Mouse (Mus musculus): Measurements from ENCODE around the gene Ric1. TPM values are rescaled to one million over a fixed set of nuclear protein-coding genes. Genes with fewer than 3 reads are reported as not detected.

The Ric1 gene
- total and polyA plus RNA-seq, 3 experiments = 9.2 to 20.6 (median 16.9) TPM

GRCm38 (mm10) chr19:29509857-29510256 lies 12.2 kb upstream of the Ric1 start:
- Histone ChIP-seq H3K4me1 (ENCODE audit: control insufficient read depth, insufficient read depth, low read length) (peaks cover 10% of the 10 kb centered on the region), H3K36me3 (ENCODE audit: control insufficient read depth, insufficient read depth, low read length) (no peaks in the 10 kb centered on the region), H3K27me3 (ENCODE audit: control insufficient read depth, insufficient read depth, low read length) (no peaks in the 10 kb centered on the region), H3K27ac (no peak overlapping the region), H3K4me3 (no peak overlapping the region), H3K9ac (ENCODE audit: low read depth, low read length) (no peak overlapping the region), H3K79me2 (replicated peaks; ENCODE audit: control insufficient read depth, insufficient read depth, low read length) (no peaks in the 10 kb centered on the region)
- 89% methylated on average over 7 of the region's 7 CpGs for WGBS
- TF ChIP-seq CTCF (IDR thresholded peaks at IDR 0.05) (no peak), POLR2A (IDR thresholded peaks at IDR 0.05; ENCODE audit: insufficient read depth, low read depth, low read length) (no peak), EP300 (IDR thresholded peaks at IDR 0.05; ENCODE audit: insufficient read depth, low read depth, low read length) (no peak)
- intact Hi-C loops (cut with DNase I) = loop anchor here (5.0 to 10.0 kb wide), 2 partner anchors 445 to 538 kb away; no protein-coding TSS in a partner anchor
- DNase-seq = no peak

GRCm38 (mm10) chr19:29511826-29512225 lies 10.3 kb upstream of the Ric1 start:
- 62% methylated on average over 2 of the region's 2 CpGs for WGBS
- intact Hi-C loops (cut with DNase I) = no loop called here
- Histone ChIP-seq H3K4me1 (ENCODE audit: control insufficient read depth, insufficient read depth, low read length) (peaks cover 7% of the 10 kb centered on the region), H3K27me3 (ENCODE audit: control insufficient read depth, insufficient read depth, low read length) (no peaks in the 10 kb centered on the region), H3K79me2 (replicated peaks; ENCODE audit: control insufficient read depth, insufficient read depth, low read length) (no peaks in the 10 kb centered on the region), H3K27ac (no peak overlapping the region), H3K4me3 (no peak overlapping the region), H3K36me3 (ENCODE audit: control insufficient read depth, insufficient read depth, low read length) (no peaks in the 10 kb centered on the region), H3K9ac (ENCODE audit: low read depth, low read length) (no peak overlapping the region)
- no peak for TF ChIP-seq CTCF (IDR thresholded peaks at IDR 0.05)
- TF ChIP-seq POLR2A (IDR thresholded peaks at IDR 0.05; ENCODE audit: insufficient read depth, low read depth, low read length) = no peak
- no peak for TF ChIP-seq EP300 (IDR thresholded peaks at IDR 0.05; ENCODE audit: insufficient read depth, low read depth, low read length)
- DNase-seq = no peak

GRCm38 (mm10) chr19:29513111-29513766 lies 8.8 kb upstream of the Ric1 start:
- Histone ChIP-seq H3K27ac (no peak overlapping the region), H3K4me1 (ENCODE audit: control insufficient read depth, insufficient read depth, low read length) (peaks cover 4% of the 10 kb centered on the region), H3K9ac (ENCODE audit: low read depth, low read length) (no peak overlapping the region), H3K36me3 (ENCODE audit: control insufficient read depth, insufficient read depth, low read length) (no peaks in the 10 kb centered on the region), H3K27me3 (ENCODE audit: control insufficient read depth, insufficient read depth, low read length) (no peaks in the 10 kb centered on the region), H3K79me2 (replicated peaks; ENCODE audit: control insufficient read depth, insufficient read depth, low read length) (no peaks in the 10 kb centered on the region), H3K4me3 (no peak overlapping the region)
- TF ChIP-seq POLR2A (IDR thresholded peaks at IDR 0.05; ENCODE audit: insufficient read depth, low read depth, low read length) = no peak
- TF ChIP-seq CTCF (IDR thresholded peaks at IDR 0.05) = no peak
- TF ChIP-seq EP300 (IDR thresholded peaks at IDR 0.05; ENCODE audit: insufficient read depth, low read depth, low read length) = no peak
- intact Hi-C loops (cut with DNase I) = no loop called here
- DNase-seq = no peak
- WGBS = 45% methylated on average over 2 of the region's 2 CpGs

- no peak for TF ChIP-seq CTCF (IDR thresholded peaks at IDR 0.05)
- TF ChIP-seq POLR2A (IDR thresholded peaks at IDR 0.05; ENCODE audit: insufficient read depth, low read depth, low read length) = no peak
- no peak for TF ChIP-seq EP300 (IDR thresholded peaks at IDR 0.05; ENCODE audit: insufficient read depth, low read depth, low read length)
- WGBS = 98% methylated on average over 3 of the region's 3 CpGs
- Histone ChIP-seq H3K27ac (no peak overlapping the region), H3K9ac (ENCODE audit: low read depth, low read length) (no peak overlapping the region), H3K4me3 (no peak overlapping the region), H3K27me3 (ENCODE audit: control insufficient read depth, insufficient read depth, low read length) (no peaks in the 10 kb centered on the region), H3K79me2 (replicated peaks; ENCODE audit: control insufficient read depth, insufficient read depth, low read length) (no peaks in the 10 kb centered on the region), H3K36me3 (ENCODE audit: control insufficient read depth, insufficient read depth, low read length) (no peaks in the 10 kb centered on the region), H3K4me1 (ENCODE audit: control insufficient read depth, insufficient read depth, low read length) (no peaks in the 10 kb centered on the region)
- no peak for DNase-seq
- intact Hi-C loops (cut with DNase I) = no loop called here
Measured at GRCm38 (mm10) chr19:29514130-29514529, 8.0 kb upstream of the Ric1 start.

GRCm38 (mm10) chr19:29515386-29515785 lies 6.7 kb upstream of the Ric1 start:
- TF ChIP-seq POLR2A (IDR thresholded peaks at IDR 0.05; ENCODE audit: insufficient read depth, low read depth, low read length) (no peak), CTCF (IDR thresholded peaks at IDR 0.05) (no peak), EP300 (IDR thresholded peaks at IDR 0.05; ENCODE audit: insufficient read depth, low read depth, low read length) (no peak)

GRCm38 (mm10) chr19:29515991-29516390 lies 6.1 kb upstream of the Ric1 start:
- H3K4me3 ChIP-seq = no peak overlapping the region
- intact Hi-C loops (cut with DNase I) = no loop called here
- DNase-seq = no peak
- TF ChIP-seq POLR2A (IDR thresholded peaks at IDR 0.05; ENCODE audit: insufficient read depth, low read depth, low read length) (no peak), CTCF (IDR thresholded peaks at IDR 0.05) (no peak), EP300 (IDR thresholded peaks at IDR 0.05; ENCODE audit: insufficient read depth, low read depth, low read length) (no peak)
- WGBS = 76% methylated on average over 10 of the region's 10 CpGs
- H3K79me2 ChIP-seq (replicated peaks; ENCODE audit: control insufficient read depth, insufficient read depth, low read length) = no peaks in the 10 kb centered on the region
- H3K36me3 ChIP-seq (ENCODE audit: control insufficient read depth, insufficient read depth, low read length) = peaks cover 9% of the 10 kb centered on the region
- peaks cover 2% of the 10 kb centered on the region for H3K4me1 ChIP-seq (ENCODE audit: control insufficient read depth, insufficient read depth, low read length)
- H3K9ac ChIP-seq (ENCODE audit: low read depth, low read length) = no peak overlapping the region
- no peak overlapping the region for H3K27ac ChIP-seq
- no peaks in the 10 kb centered on the region for H3K27me3 ChIP-seq (ENCODE audit: control insufficient read depth, insufficient read depth, low read length)

More at GRCm38 (mm10) chr19:29515386-29515785, 6.7 kb upstream of the Ric1 start:
- intact Hi-C loops (cut with DNase I) = no loop called here
- Histone ChIP-seq H3K4me1 (ENCODE audit: control insufficient read depth, insufficient read depth, low read length) (no peaks in the 10 kb centered on the region; the same call in none of the 2 replicates), H3K9ac (ENCODE audit: low read depth, low read length) (no peak overlapping the region), H3K27me3 (ENCODE audit: control insufficient read depth, insufficient read depth, low read length) (no peaks in the 10 kb centered on the region), H3K36me3 (ENCODE audit: control insufficient read depth, insufficient read depth, low read length) (peaks cover 4% of the 10 kb centered on the region; the same call in 1 of the 2 replicates), H3K79me2 (replicated peaks; ENCODE audit: control insufficient read depth, insufficient read depth, low read length) (no peaks in the 10 kb centered on the region), H3K27ac (no peak overlapping the region), H3K4me3 (no peak overlapping the region)
- DNase-seq = no peak
- 92% methylated on average over 3 of the region's 3 CpGs for whole genome bisulfite sequencing

Measured in heart, adult 2 months (tissue).